Mouse (Mus musculus) neural tube, embryonic 11.5 days (tissue): ENCODE measurements at regions not wholly inside any gene's neighbourhood (a gene's known extent, or its start where the extent isn't known, plus 50 kb on each side); places are given as distances from the start of the nearest gene placed in this dataset.

Experiments
- ATAC-seq: fragments of 200-750 bp; cut with Nextera tagmentation; 2 replicates; pipeline ENCODE4 v1.8.0; 2017; ENCODE audit warnings: moderate number of reproducible peaks, mild to moderate bottlenecking, moderate TSS enrichment, moderate library complexity; ENCODE audit not compliant: insufficient read depth, low FRiP score, low TSS enrichment
- DNase-seq: peaks from one replicate; pipeline ENCODE4 v3.0.0-alpha.2; 2015; ENCODE audit warnings: low spot score
- H3K27ac ChIP-seq: fragments of 300-500 bp; sonication (generic); 2 replicates; pipeline ENCODE4 v1.5.1; 2014; ENCODE audit warnings: low read depth, mild to moderate bottlenecking, low read length
- H3K27me3 ChIP-seq: fragments of 300-500 bp; sonication (generic); 2 replicates; pipeline ENCODE4 v1.6.1; 2014; ENCODE audit warnings: mild to moderate bottlenecking, low read length, mixed read lengths; ENCODE audit not compliant: control insufficient read depth, insufficient read depth
- H3K36me3 ChIP-seq: fragments of 300-500 bp; sonication (generic); 2 replicates; pipeline ENCODE4 v1.6.1; 2014; ENCODE audit warnings: mild to moderate bottlenecking, low read length, moderate library complexity, mixed read lengths; ENCODE audit not compliant: control insufficient read depth, insufficient read depth
- H3K4me1 ChIP-seq: fragments of 300-500 bp; sonication (generic); 2 replicates; pipeline ENCODE4 v1.6.1; 2014; ENCODE audit warnings: low read length, mixed read lengths; ENCODE audit not compliant: control insufficient read depth, insufficient read depth
- H3K4me2 ChIP-seq: fragments of 300-500 bp; sonication (generic); 2 replicates; pipeline ENCODE4 v1.6.1; 2014; ENCODE audit warnings: low read depth, mild to moderate bottlenecking, moderate library complexity
- H3K4me3 ChIP-seq: fragments of 300-500 bp; sonication (generic); 2 replicates; pipeline ENCODE4 v1.5.1; 2014; ENCODE audit warnings: low read depth, low read length
- H3K9ac ChIP-seq: fragments of 300-500 bp; sonication (generic); 2 replicates; pipeline ENCODE4 v1.6.1; 2014; ENCODE audit warnings: mild to moderate bottlenecking, low read length
- H3K9me3 ChIP-seq: fragments of 300-500 bp; sonication (generic); 2 replicates; pipeline ENCODE4 v1.6.1; 2016; ENCODE audit warnings: low read length; ENCODE audit not compliant: control insufficient read depth
- WGBS: fragments of 180-500 bp; shearing (Covaris S2); extraction: QIAGEN DNeasy Blood & Tissue Kit; methylation state at CpG from one replicate; pipeline ENCODE4 v1.1.7; 2014; 5-methylcytosine and 5-hydroxymethylcytosine counted together

DNA sequence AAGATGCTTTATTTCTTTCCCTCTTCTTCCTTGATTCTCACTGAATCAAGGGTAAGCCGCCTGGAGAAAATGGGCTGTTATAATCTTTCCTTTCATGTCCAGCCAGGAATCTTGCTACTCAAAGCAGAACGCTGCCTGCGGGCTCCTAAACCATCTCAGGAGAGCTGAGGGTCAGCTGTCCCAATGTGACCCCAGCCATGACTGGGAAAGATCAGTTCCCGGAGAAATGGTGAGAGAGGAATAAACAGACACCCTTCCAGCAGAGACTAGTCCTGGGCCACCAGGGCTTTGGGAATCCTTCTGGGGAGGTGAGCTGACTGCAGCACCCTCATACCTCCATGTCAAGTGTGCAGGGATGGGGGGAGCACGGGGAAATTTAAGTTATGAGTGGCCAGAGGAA, 195.4 kb upstream of the Dio3 start:
- Histone ChIP-seq H3K9ac (no peak overlapping the region), H3K36me3 (no peaks in the 10 kb centered on the region), H3K27me3 (no peaks in the 10 kb centered on the region), H3K4me1 (peaks cover 3% of the 10 kb centered on the region; the same call in 1 of the 2 replicates), H3K4me3 (no peak overlapping the region), H3K27ac (no peak overlapping the region), H3K4me2 (no peak overlapping the region), H3K9me3 (no peaks in the 10 kb centered on the region)
- DNase-seq (no peak), ATAC-seq (no peak)
- 69% methylated on average over 5 of the region's 5 CpGs for WGBS

DNA sequence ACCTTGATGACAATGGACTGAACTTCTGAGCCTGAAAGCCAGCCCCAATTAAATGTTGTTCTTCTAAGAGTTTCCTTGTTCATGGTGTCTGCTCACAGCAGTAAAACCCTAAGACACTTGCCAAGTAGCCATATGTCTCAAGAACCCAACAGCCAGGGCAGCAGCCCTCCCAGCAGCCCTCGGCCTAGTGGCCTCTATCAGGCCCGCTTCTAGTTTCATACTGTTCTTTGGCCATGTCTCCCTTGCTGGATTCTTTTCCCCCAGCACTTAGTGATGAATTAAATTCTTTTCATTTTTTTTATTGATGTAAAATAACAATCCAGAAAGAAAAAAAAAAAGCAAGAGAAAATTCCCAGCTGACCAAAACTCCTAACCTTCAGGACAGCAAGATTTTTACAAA, 191.9 kb upstream of the Dio3 start:
- no peaks in the 10 kb centered on the region for H3K36me3 ChIP-seq
- WGBS: 82% methylated on average over 2 of the region's 2 CpGs
- H3K9ac ChIP-seq: no peak overlapping the region
- H3K27me3 ChIP-seq: no peaks in the 10 kb centered on the region
- no peak overlapping the region for H3K4me3 ChIP-seq
- no peaks in the 10 kb centered on the region for H3K9me3 ChIP-seq
- no peak overlapping the region for H3K4me2 ChIP-seq
- ATAC-seq: no peak
- DNase-seq: no peak
- no peak overlapping the region for H3K27ac ChIP-seq
- peaks cover 3% of the 10 kb centered on the region; the same call in 1 of the 2 replicates for H3K4me1 ChIP-seq

GRCm38 (mm10) chr12:110087812-110088211, 191.1 kb upstream of the Dio3 start:
- Histone ChIP-seq H3K27ac (no peak overlapping the region), H3K9me3 (no peaks in the 10 kb centered on the region), H3K4me3 (no peak overlapping the region), H3K9ac (no peak overlapping the region), H3K36me3 (no peaks in the 10 kb centered on the region), H3K4me1 (peaks cover 2% of the 10 kb centered on the region; the same call in 1 of the 2 replicates), H3K4me2 (no peak overlapping the region), H3K27me3 (no peaks in the 10 kb centered on the region)
- no peak for ATAC-seq
- no peak for DNase-seq

DNA sequence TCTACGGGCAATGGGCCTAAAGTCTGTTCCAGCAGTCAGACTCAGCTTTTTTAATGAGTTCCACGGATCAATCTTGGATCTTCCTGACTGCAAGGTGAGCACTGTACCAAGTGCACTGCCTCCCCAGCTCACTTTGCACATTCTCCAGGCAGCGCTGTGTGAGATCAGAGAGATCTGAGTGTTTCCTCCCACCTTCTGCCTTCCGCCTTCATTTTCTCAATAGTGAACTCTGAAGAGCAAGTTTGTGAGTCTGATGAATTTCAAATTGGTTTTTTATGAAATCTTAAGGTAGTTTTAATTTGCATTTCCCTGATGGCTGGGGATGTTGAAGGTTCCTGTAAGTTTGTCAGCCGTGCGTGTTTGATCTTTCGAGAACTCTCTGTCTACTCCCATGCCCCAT, 176.7 kb upstream of the Dio3 start:
- Histone ChIP-seq H3K4me1 (no peaks in the 10 kb centered on the region), H3K4me3 (no peak overlapping the region), H3K27ac (no peak overlapping the region), H3K4me2 (no peak overlapping the region), H3K36me3 (no peaks in the 10 kb centered on the region), H3K9ac (no peak overlapping the region), H3K27me3 (no peaks in the 10 kb centered on the region), H3K9me3 (no peaks in the 10 kb centered on the region)
- no peak for DNase-seq
- ATAC-seq: no peak
- 86% methylated on average over 7 of the region's 7 CpGs for WGBS

- no peaks in the 10 kb centered on the region for H3K36me3 ChIP-seq
- WGBS: 72% methylated on average over 11 of the region's 11 CpGs
- ATAC-seq: no peak
- DNase-seq: no peak
- H3K27ac ChIP-seq: no peak overlapping the region
- no peak overlapping the region for H3K9ac ChIP-seq
- no peak overlapping the region for H3K4me2 ChIP-seq
- no peaks in the 10 kb centered on the region for H3K4me1 ChIP-seq
- no peak overlapping the region for H3K4me3 ChIP-seq
- no peaks in the 10 kb centered on the region for H3K27me3 ChIP-seq
- H3K9me3 ChIP-seq: no peaks in the 10 kb centered on the region
Measured at GRCm38 (mm10) chr12:110112051-110112722, 166.7 kb upstream of the Dio3 start.

DNA sequence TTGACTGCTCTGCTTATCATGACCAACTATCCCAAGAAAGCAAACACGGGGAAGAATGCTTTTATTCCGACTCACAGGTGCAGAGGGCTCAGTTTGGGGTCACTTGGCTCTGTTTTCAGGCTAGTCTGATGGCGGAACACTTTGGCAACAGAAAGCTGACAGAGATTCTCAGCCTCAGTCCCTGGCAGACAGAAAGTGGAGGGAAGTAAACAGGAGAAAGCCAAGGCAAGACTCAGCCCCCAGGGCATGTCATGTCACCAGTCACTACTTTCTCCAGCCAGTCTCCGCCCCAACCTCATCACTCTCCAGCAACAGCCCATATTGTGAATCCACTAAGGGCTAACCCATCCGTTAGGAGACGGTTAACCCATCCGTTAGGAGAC, 166.2 kb upstream of the Dio3 start:
- H3K27ac ChIP-seq: no peak overlapping the region
- H3K36me3 ChIP-seq: no peaks in the 10 kb centered on the region
- 86% methylated on average over 7 of the region's 7 CpGs for WGBS
- no peaks in the 10 kb centered on the region for H3K9me3 ChIP-seq
- no peaks in the 10 kb centered on the region for H3K27me3 ChIP-seq
- ATAC-seq: no peak
- H3K4me3 ChIP-seq: no peak overlapping the region
- H3K4me2 ChIP-seq: no peak overlapping the region
- no peak overlapping the region for H3K9ac ChIP-seq
- no peaks in the 10 kb centered on the region for H3K4me1 ChIP-seq
- no peak for DNase-seq

- H3K4me3 ChIP-seq: no peak overlapping the region
- 67% methylated on average over 7 of the region's 7 CpGs for WGBS
Measured at GRCm38 (mm10) chr12:110120141-110120540, 158.7 kb upstream of the Dio3 start.

DNA sequence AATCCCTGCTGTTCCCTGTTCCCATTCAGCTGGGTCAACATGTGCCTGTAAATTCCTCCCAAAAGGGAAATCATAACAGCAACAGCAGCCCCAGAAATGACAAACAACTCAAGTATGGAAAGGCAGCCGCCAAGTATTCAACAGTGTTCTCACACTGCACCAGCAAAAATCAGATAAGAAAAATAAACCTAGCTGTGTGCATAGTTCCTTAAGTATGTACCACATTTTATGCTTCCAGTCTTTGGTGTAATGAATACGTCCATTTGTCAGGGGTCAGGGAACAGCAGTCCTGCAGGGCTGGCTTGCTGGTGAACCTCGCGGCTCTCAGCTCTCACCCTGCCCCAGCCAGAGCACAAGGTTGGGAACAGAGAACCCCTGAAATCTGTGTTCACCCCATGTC, 155.9 kb upstream of the Dio3 start:
- Histone ChIP-seq H3K36me3 (no peaks in the 10 kb centered on the region), H3K4me2 (no peak overlapping the region), H3K27me3 (no peaks in the 10 kb centered on the region), H3K27ac (no peak overlapping the region), H3K9ac (no peak overlapping the region), H3K9me3 (no peaks in the 10 kb centered on the region), H3K4me1 (no peaks in the 10 kb centered on the region), H3K4me3 (no peak overlapping the region)
- DNase-seq (no peak), ATAC-seq (no peak)
- 81% methylated on average over 4 of the region's 4 CpGs for WGBS

More at GRCm38 (mm10) chr12:110120141-110120540, 158.7 kb upstream of the Dio3 start:
- Histone ChIP-seq H3K27me3 (no peaks in the 10 kb centered on the region), H3K9me3 (no peaks in the 10 kb centered on the region), H3K27ac (no peak overlapping the region), H3K36me3 (no peaks in the 10 kb centered on the region), H3K4me1 (no peaks in the 10 kb centered on the region), H3K9ac (no peak overlapping the region), H3K4me2 (no peak overlapping the region)
- no peak for DNase-seq
- ATAC-seq: no peak

GRCm38 (mm10) chr12:110126525-110126924, 152.3 kb upstream of the Dio3 start:
- ATAC-seq: no peak
- WGBS: 85% methylated on average over 7 of the region's 7 CpGs
- Histone ChIP-seq H3K27ac (no peak overlapping the region), H3K36me3 (no peaks in the 10 kb centered on the region), H3K4me1 (no peaks in the 10 kb centered on the region), H3K9me3 (no peaks in the 10 kb centered on the region), H3K4me3 (no peak overlapping the region), H3K4me2 (no peak overlapping the region), H3K9ac (no peak overlapping the region), H3K27me3 (no peaks in the 10 kb centered on the region)
- no peak for DNase-seq
